Mouse (Mus musculus) midbrain, postnatal 0 days (tissue): Measurements from ENCODE around the gene Sh3glb1. TPM values are rescaled to one million over a fixed set of nuclear protein-coding genes. Genes with fewer than 3 reads are reported as not detected.
"Not testable (repeated sequence)": the region's sequence is repeated elsewhere in the genome, so short reads cannot be mapped to it uniquely, and the experiment has no call there.

Experiments
- ATAC-seq: fragments of 200-750 bp; cut with Nextera tagmentation; 2 replicates; pipeline ENCODE4 v1.8.0; 2017; ENCODE audit warnings: moderate number of reproducible peaks, mild to moderate bottlenecking, moderate TSS enrichment, moderate library complexity; ENCODE audit not compliant: low FRiP score
- DNase-seq: peaks from one replicate; pipeline ENCODE4 v3.0.0-alpha.2; 2015; ENCODE audit warnings: low spot score
- H3K27ac ChIP-seq: fragments of 300-500 bp; sonication (generic); 2 replicates; pipeline ENCODE4 v1.5.1; 2014; ENCODE audit warnings: low read depth, mild to moderate bottlenecking, low read length, mixed read lengths
- H3K27me3 ChIP-seq: fragments of 300-500 bp; sonication (generic); 2 replicates; pipeline ENCODE4 v1.6.1; 2014; ENCODE audit warnings: low read length, control low read depth, mixed read lengths; ENCODE audit not compliant: insufficient read depth
- H3K36me3 ChIP-seq: fragments of 300-500 bp; sonication (generic); 2 replicates; pipeline ENCODE4 v1.6.1; 2014; ENCODE audit warnings: low read length, control low read depth, mixed read lengths; ENCODE audit not compliant: insufficient read depth
- H3K4me1 ChIP-seq: fragments of 300-500 bp; sonication (generic); 2 replicates; pipeline ENCODE4 v1.6.1; 2014; ENCODE audit warnings: mild to moderate bottlenecking, control low read depth, antibody characterized with exemption, low read length, mixed read lengths; ENCODE audit not compliant: insufficient read depth
- H3K4me2 ChIP-seq: fragments of 300-500 bp; sonication (generic); 2 replicates; pipeline ENCODE4 v1.6.1; 2014; ENCODE audit warnings: low read depth, mild to moderate bottlenecking, low read length, mixed read lengths; ENCODE audit not compliant: poor library complexity, severe bottlenecking
- H3K4me3 ChIP-seq: fragments of 300-500 bp; sonication (generic); 2 replicates; pipeline ENCODE4 v1.5.1; 2014; ENCODE audit warnings: low read depth, mild to moderate bottlenecking, low read length, moderate library complexity
- H3K9ac ChIP-seq: fragments of 300-500 bp; sonication (generic); replicated peaks from 2 replicates; pipeline ENCODE4 v1.6.1; 2014; ENCODE audit warnings: mild to moderate bottlenecking, low read length, moderate library complexity, mixed read lengths; ENCODE audit not compliant: poor library complexity, severe bottlenecking
- H3K9me3 ChIP-seq: fragments of 300-500 bp; sonication (generic); 2 replicates; pipeline ENCODE4 v1.6.1; 2016; ENCODE audit warnings: low read length, control low read depth
- CTCF ChIP-seq: IDR thresholded peaks from 2 replicates; pipeline ENCODE4 v1.5.1; 2016; ENCODE audit warnings: antibody characterized with exemption, mild to moderate bottlenecking
- WGBS: fragments of 180-500 bp; shearing (Covaris S2); extraction: QIAGEN DNeasy Blood & Tissue Kit; methylation state at CpG from one replicate; pipeline ENCODE4 v1.1.7; 2014; 5-methylcytosine and 5-hydroxymethylcytosine counted together
- polyA plus RNA-seq: library from polyadenylated mRNA; unstranded; fragments of >200 nt; fragmentation: Nextera tagmentation; extraction: Ambion mirVana; gene quantifications from 2 replicates; pipeline ENCODE4 v1.2.1, GENCODE M21; 2015
- total RNA-seq: library from RNA; depleted of rRNA; stranded (reverse); fragments of >200 nt; gene quantifications from 2 replicates; pipeline ENCODE4 v1.2.3, GENCODE M21; 2014

Sh3glb1 gene
- total and polyA plus RNA-seq, 2 experiments from 2014 or later, result 96.5 to 130 TPM

GRCm38 (mm10) chr3:144753120-144753519 lies 33.0 kb upstream of the Sh3glb1 start:
- peak; percentile 42 for TF ChIP-seq CTCF
- H3K4me1 ChIP-seq, result no peaks in the 10 kb centered on the region

DNA sequence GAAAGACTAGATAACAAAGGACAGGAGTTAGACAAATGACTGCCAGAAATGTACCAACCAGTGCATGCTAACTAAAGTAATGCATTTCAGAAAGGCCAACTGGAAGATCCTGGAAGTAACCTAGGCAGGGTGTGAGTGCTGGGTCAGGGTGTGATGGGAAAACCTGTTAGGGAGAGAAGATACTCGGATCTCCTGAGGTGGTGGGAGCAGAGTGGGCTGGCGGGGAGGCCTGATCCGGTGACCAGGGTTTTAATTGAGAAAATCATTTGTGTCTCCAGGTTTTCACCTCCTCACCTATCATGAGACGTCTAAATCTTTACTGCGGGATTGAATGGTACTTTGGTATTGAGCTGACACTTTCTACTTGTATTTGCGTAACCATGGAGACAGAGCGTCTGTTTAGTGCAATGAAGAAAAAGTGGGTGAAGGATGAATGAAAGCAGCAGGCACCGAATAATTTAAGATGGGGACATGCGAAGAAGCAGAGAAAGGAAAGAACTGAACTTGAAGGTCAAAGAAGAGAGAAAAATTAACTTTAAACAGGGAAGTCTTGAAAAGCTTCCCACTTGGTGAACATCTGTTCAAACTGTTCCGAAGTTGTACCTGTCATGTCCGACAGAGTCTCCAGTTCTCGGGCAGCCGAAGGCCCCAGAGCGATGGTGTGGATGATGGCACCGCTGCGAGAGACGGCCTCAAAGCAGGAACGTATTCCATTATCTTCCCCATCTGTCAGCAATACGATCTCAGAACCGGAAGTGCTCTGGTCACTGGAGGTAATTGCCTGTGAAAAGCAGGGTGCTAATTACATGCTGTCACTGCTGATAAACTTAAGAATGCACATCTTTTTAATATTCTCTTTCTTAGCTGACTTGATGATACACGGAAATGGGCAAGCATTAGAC lies 29.2 kb upstream of the Sh3glb1 start:
- H3K9me3 ChIP-seq, DNase-seq, H3K4me3 ChIP-seq, H3K36me3 ChIP-seq, H3K9ac ChIP-seq, H3K4me1 ChIP-seq, H3K4me2 ChIP-seq, H3K27ac ChIP-seq, H3K27me3 ChIP-seq: not testable (repeated sequence)
- peak; percentile 63 for ATAC-seq
- WGBS, result 41% methylated on average over 17 of the region's 21 CpGs

More at GRCm38 (mm10) chr3:144753120-144753519, 33.0 kb upstream of the Sh3glb1 start:
- DNase-seq (no peak), ATAC-seq (no peak)
- Histone ChIP-seq H3K36me3 (no peaks in the 10 kb centered on the region), H3K4me2 (no peak overlapping the region), H3K9ac (no peak overlapping the region), H3K4me3 (no peak overlapping the region), H3K27me3 (no peaks in the 10 kb centered on the region), H3K27ac (no peak overlapping the region), H3K9me3 (no peaks in the 10 kb centered on the region)
- WGBS, result 0% methylated on average over 2 of the region's 2 CpGs

- H3K36me3 ChIP-seq, H3K4me3 ChIP-seq, H3K27ac ChIP-seq, H3K4me2 ChIP-seq, H3K9me3 ChIP-seq, H3K9ac ChIP-seq, H3K4me1 ChIP-seq, DNase-seq, H3K27me3 ChIP-seq: not testable (repeated sequence)
- ATAC-seq, result peak; percentile 63; the same call in 1 of the 2 replicates
- WGBS, result 5% methylated on average over 3 of the region's 3 CpGs
These were observed 27.6 kb upstream of the Sh3glb1 start for GRCm38 (mm10) chr3:144747706-144748105.

DNA sequence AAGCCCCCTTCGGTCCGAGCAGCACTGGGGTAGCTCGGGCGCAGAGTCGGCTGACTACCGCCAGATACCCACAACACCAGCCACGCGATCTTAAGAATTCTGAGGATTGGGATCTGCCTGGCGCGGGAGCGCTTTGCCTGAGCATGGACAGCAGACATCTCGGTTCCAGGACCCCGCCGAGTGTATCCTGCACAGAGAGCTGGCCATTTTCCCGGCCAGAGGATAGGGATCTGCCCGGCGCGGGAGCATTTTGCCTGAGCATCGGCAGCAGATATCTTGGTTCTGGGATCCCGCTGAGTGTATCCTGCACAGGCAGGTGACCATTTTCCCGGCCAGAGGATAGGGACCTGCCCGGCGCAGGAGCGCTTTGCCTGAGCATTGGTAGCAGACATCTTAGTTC lies 18.3 kb upstream of the Sh3glb1 start:
- not testable (repeated sequence) for H3K36me3 ChIP-seq, H3K9ac ChIP-seq, H3K4me1 ChIP-seq, H3K9me3 ChIP-seq, H3K4me3 ChIP-seq, DNase-seq, ATAC-seq, H3K4me2 ChIP-seq, H3K27me3 ChIP-seq, H3K27ac ChIP-seq
- WGBS, result 74% methylated on average over 22 of the region's 24 CpGs

GRCm38 (mm10) chr3:144736831-144737230 lies 16.7 kb upstream of the Sh3glb1 start:
- no peak for DNase-seq
- TF ChIP-seq CTCF, result peak; percentile 66
- Histone ChIP-seq H3K36me3 (no peaks in the 10 kb centered on the region), H3K4me3 (no peak overlapping the region), H3K27me3 (no peaks in the 10 kb centered on the region), H3K9me3 (no peaks in the 10 kb centered on the region), H3K4me2 (no peak overlapping the region), H3K27ac (no peak overlapping the region), H3K9ac (no peak overlapping the region), H3K4me1 (no peaks in the 10 kb centered on the region)
- no peak for ATAC-seq
- 28% methylated on average over 9 of the region's 9 CpGs for WGBS

DNA sequence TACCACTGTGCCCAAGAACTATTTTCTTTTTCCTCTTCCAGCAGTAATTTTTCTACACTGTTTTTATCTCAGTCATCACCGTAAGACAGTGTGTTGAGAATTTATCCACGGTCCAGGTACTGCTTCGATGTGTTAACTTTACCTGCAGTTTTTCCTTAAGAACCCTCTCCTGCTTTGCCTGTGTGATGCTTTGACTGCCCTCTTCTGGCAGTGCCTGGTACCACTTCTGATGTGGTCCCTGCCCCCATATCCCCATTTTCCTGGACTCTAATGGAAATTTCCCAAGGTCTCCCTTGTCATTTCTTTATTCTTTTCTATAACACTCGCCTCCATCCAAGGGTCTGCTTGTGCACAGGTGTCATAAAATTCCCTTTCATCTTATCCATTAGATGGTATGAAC lies 3.3 kb upstream of the Sh3glb1 start:
- 57% methylated on average over 4 of the region's 4 CpGs for WGBS
- Histone ChIP-seq H3K27me3 (no peaks in the 10 kb centered on the region), H3K36me3 (no peaks in the 10 kb centered on the region), H3K9ac (no peak overlapping the region), H3K27ac (no peak overlapping the region), H3K4me2 (no peak overlapping the region), H3K4me1 (peaks cover 4% of the 10 kb centered on the region), H3K9me3 (no peaks in the 10 kb centered on the region), H3K4me3 (no peak overlapping the region)
- ATAC-seq, result no peak
- TF ChIP-seq CTCF, result peak; percentile 66
- no peak for DNase-seq

DNA sequence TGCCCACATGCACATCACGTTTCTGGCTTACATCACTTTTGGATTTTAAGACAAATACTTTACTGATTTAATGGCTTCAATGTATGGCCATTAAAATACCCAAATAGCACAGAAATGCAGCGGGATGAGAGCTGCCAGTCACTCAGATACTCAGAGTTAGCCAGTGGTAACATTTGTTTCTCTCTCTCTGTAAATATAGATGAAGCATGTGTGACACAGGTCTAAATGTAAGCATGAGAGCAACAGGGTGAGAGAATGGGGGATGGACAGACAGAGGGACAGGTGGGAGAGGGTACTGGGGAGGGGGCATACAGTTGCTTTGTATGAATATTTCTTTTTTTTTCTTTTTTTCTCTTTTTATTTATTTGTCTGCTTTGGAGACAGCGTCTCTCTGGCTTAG lies 2.4 kb upstream of the Sh3glb1 start:
- H3K27ac ChIP-seq, H3K9me3 ChIP-seq, DNase-seq, ATAC-seq, H3K9ac ChIP-seq, H3K36me3 ChIP-seq, H3K4me2 ChIP-seq, H3K4me3 ChIP-seq, H3K4me1 ChIP-seq, H3K27me3 ChIP-seq: not testable (repeated sequence)
- WGBS, result 84% methylated on average over 3 of the region's 3 CpGs
